Mouse (Mus musculus): ENCODE measurements around the gene Slc6a17.

- TF ChIP-seq CTCF (IDR thresholded peaks at IDR 0.05; ENCODE audit: low read depth) (no peak), EP300 (IDR thresholded peaks at IDR 0.05; ENCODE audit: low read depth) (no peak)
These were observed 21.6 kb downstream of the Slc6a17 start for GRCm38 (mm10) chr3:107496086-107496850.

Measured in liver, postnatal 0 days (tissue).